Mouse (Mus musculus) embryonic facial prominence, embryonic 11.5 days (tissue): ENCODE measurements at regions not wholly inside any gene's neighbourhood (a gene's known extent, or its start where the extent isn't known, plus 50 kb on each side); places are given as distances from the start of the nearest gene placed in this dataset.

Experiments
- ATAC-seq: fragments of 200-750 bp; cut with Nextera tagmentation; replicated peaks from 2 replicates; pipeline ENCODE4 v1.8.0; 2017; ENCODE audit warnings: low read depth; ENCODE audit not compliant: insufficient number of reproducible peaks, low FRiP score, low TSS enrichment
- DNase-seq: peaks from one replicate; pipeline ENCODE4 v3.0.0-alpha.2; 2015; ENCODE audit warnings: low spot score
- H3K27ac ChIP-seq: fragments of 300-500 bp; sonication (generic); replicated peaks from 2 replicates; pipeline ENCODE4 v1.5.1; 2014; ENCODE audit warnings: mild to moderate bottlenecking, low read depth, low read length, control low read depth
- H3K27me3 ChIP-seq: fragments of 300-500 bp; sonication (generic); 2 replicates; pipeline ENCODE4 v1.6.1; 2014; ENCODE audit warnings: mild to moderate bottlenecking, low read length, moderate library complexity, mixed read lengths; ENCODE audit not compliant: control insufficient read depth, insufficient read depth
- H3K36me3 ChIP-seq: fragments of 300-500 bp; sonication (generic); replicated peaks from 2 replicates; pipeline ENCODE4 v1.6.1; 2014; ENCODE audit warnings: low read depth, mild to moderate bottlenecking, low read length, moderate library complexity, mixed read lengths; ENCODE audit not compliant: control insufficient read depth, insufficient read depth
- H3K4me1 ChIP-seq: fragments of 300-500 bp; sonication (generic); 2 replicates; pipeline ENCODE4 v1.6.1; 2014; ENCODE audit warnings: low read length, mixed read lengths; ENCODE audit not compliant: control insufficient read depth, insufficient read depth
- H3K4me2 ChIP-seq: fragments of 300-500 bp; sonication (generic); 2 replicates; pipeline ENCODE4 v1.6.1; 2014; ENCODE audit warnings: low read depth, mild to moderate bottlenecking, control low read depth, low read length, moderate library complexity
- H3K4me3 ChIP-seq: fragments of 300-500 bp; sonication (generic); 2 replicates; pipeline ENCODE4 v1.5.1; 2014; ENCODE audit warnings: low read depth, low read length, control low read depth
- H3K9ac ChIP-seq: fragments of 300-500 bp; sonication (generic); replicated peaks from 2 replicates; pipeline ENCODE4 v1.6.1; 2014; ENCODE audit warnings: mild to moderate bottlenecking, control low read depth, low read length
- H3K9me3 ChIP-seq: fragments of 300-500 bp; sonication (generic); replicated peaks from 2 replicates; pipeline ENCODE4 v1.6.1; 2016; ENCODE audit warnings: mild to moderate bottlenecking, low read length, inconsistent platforms, mixed read lengths; ENCODE audit not compliant: control insufficient read depth
- whole genome bisulfite sequencing: fragments of 180-500 bp; shearing (Covaris S2); extraction: QIAGEN DNeasy Blood & Tissue Kit; methylation state at CpG from one replicate; pipeline ENCODE4 v1.1.7; 2014; 5-methylcytosine and 5-hydroxymethylcytosine counted together

- DNase-seq (no peak), ATAC-seq (no peak)
- Histone ChIP-seq H3K27me3 (no peaks in the 10 kb centered on the region), H3K4me1 (no peaks in the 10 kb centered on the region), H3K4me2 (no peak overlapping the region), H3K27ac (no peak overlapping the region), H3K9me3 (no peaks in the 10 kb centered on the region), H3K9ac (no peak overlapping the region), H3K36me3 (no peaks in the 10 kb centered on the region), H3K4me3 (no peak overlapping the region)
- 83% methylated on average over 5 of the region's 5 CpGs for WGBS
These were observed 85.3 kb upstream of the Ltbp1 start for GRCm38 (mm10) chr17:74920056-74920455.

GRCm38 (mm10) chr17:74921413-74921812, 84.0 kb upstream of the Ltbp1 start:
- no peak overlapping the region for H3K4me3 ChIP-seq
- ATAC-seq (peak; percentile 52; the same call in 1 of the 2 replicates), DNase-seq (no peak)
- no peaks in the 10 kb centered on the region for H3K4me1 ChIP-seq
- no peak overlapping the region for H3K9ac ChIP-seq
- H3K36me3 ChIP-seq = no peaks in the 10 kb centered on the region
- no peaks in the 10 kb centered on the region for H3K27me3 ChIP-seq
- no peak overlapping the region for H3K4me2 ChIP-seq
- 90% methylated on average over 6 of the region's 6 CpGs for WGBS
- no peak overlapping the region for H3K27ac ChIP-seq
- H3K9me3 ChIP-seq = no peaks in the 10 kb centered on the region

GRCm38 (mm10) chr17:74922016-74922415, 83.4 kb upstream of the Ltbp1 start:
- Histone ChIP-seq H3K27ac (no peak overlapping the region), H3K9me3 (no peaks in the 10 kb centered on the region), H3K4me1 (no peaks in the 10 kb centered on the region), H3K4me3 (no peak overlapping the region), H3K4me2 (no peak overlapping the region), H3K27me3 (no peaks in the 10 kb centered on the region), H3K9ac (no peak overlapping the region), H3K36me3 (no peaks in the 10 kb centered on the region)
- DNase-seq = no peak
- 78% methylated on average over 4 of the region's 4 CpGs for WGBS
- ATAC-seq = 0 out of 2 replicates have a peak, but pooled peaks have one; percentile 44

- ATAC-seq (no peak), DNase-seq (no peak)
- Histone ChIP-seq H3K4me1 (no peaks in the 10 kb centered on the region), H3K27ac (no peak overlapping the region), H3K9ac (no peak overlapping the region), H3K36me3 (no peaks in the 10 kb centered on the region), H3K4me3 (no peak overlapping the region), H3K4me2 (no peak overlapping the region), H3K9me3 (no peaks in the 10 kb centered on the region), H3K27me3 (no peaks in the 10 kb centered on the region)
- WGBS = 35% methylated on average over 3 of the region's 3 CpGs
These were observed 82.8 kb upstream of the Ltbp1 start for GRCm38 (mm10) chr17:74922591-74922990.

- H3K27ac ChIP-seq = no peak overlapping the region
- no peaks in the 10 kb centered on the region for H3K27me3 ChIP-seq
- no peak overlapping the region for H3K9ac ChIP-seq
- 64% methylated on average over 9 of the region's 9 CpGs for WGBS
- H3K36me3 ChIP-seq = no peaks in the 10 kb centered on the region
- H3K4me2 ChIP-seq = no peak overlapping the region
- no peak for ATAC-seq
- no peak overlapping the region for H3K4me3 ChIP-seq
- H3K9me3 ChIP-seq = no peaks in the 10 kb centered on the region
- H3K4me1 ChIP-seq = no peaks in the 10 kb centered on the region
- no peak for DNase-seq
These were observed 82.3 kb upstream of the Ltbp1 start for GRCm38 (mm10) chr17:74923101-74923500.

GRCm38 (mm10) chr17:74925131-74925530, 80.2 kb upstream of the Ltbp1 start:
- Histone ChIP-seq H3K9ac (no peak overlapping the region), H3K27ac (no peak overlapping the region), H3K27me3 (no peaks in the 10 kb centered on the region), H3K4me3 (no peak overlapping the region), H3K4me1 (no peaks in the 10 kb centered on the region), H3K9me3 (no peaks in the 10 kb centered on the region), H3K4me2 (no peak overlapping the region), H3K36me3 (no peaks in the 10 kb centered on the region)
- WGBS = 91% methylated on average over 6 of the region's 6 CpGs
- DNase-seq = no peak
- ATAC-seq = no peak

- Histone ChIP-seq H3K4me1 (no peaks in the 10 kb centered on the region), H3K9ac (no peak overlapping the region), H3K9me3 (no peaks in the 10 kb centered on the region), H3K36me3 (no peaks in the 10 kb centered on the region), H3K4me3 (no peak overlapping the region), H3K4me2 (no peak overlapping the region), H3K27me3 (no peaks in the 10 kb centered on the region), H3K27ac (no peak overlapping the region)
- no peak for ATAC-seq
- DNase-seq = no peak
- 52% methylated on average over 5 of the region's 5 CpGs for WGBS
These were observed 77.4 kb upstream of the Ltbp1 start for GRCm38 (mm10) chr17:74927981-74928380.

- no peak overlapping the region for H3K27ac ChIP-seq
- H3K36me3 ChIP-seq = no peaks in the 10 kb centered on the region
- DNase-seq (no peak), ATAC-seq (no peak)
- H3K9ac ChIP-seq = no peak overlapping the region
- H3K9me3 ChIP-seq = no peaks in the 10 kb centered on the region
- WGBS = 48% methylated on average over 4 of the region's 4 CpGs
- no peaks in the 10 kb centered on the region for H3K4me1 ChIP-seq
- H3K27me3 ChIP-seq = no peaks in the 10 kb centered on the region
- H3K4me2 ChIP-seq = no peak overlapping the region
- H3K4me3 ChIP-seq = no peak overlapping the region
These were observed 73.8 kb upstream of the Ltbp1 start for GRCm38 (mm10) chr17:74931540-74931939.
